In genomic region chr2:28261438-28261837, GRCm38 (mm10) we compare ENCODE assay signal across 29 mouse cellular contexts.
A peak's percentile ranks its signal among the peaks of the same experiment; 100 is the strongest.
DNase-seq lines count a peak whose midpoint lies in the region; ATAC-seq and TF ChIP-seq lines count a peak whose summit lies in the region.
"Had no signal": no experiment of that assay in that cellular context is flagged by ENCODE, and none has a peak within 500 bp of the region (broad histone marks: within the 10 kb centered on the region; RNA-seq: fewer than 3 reads in every experiment).

No protein-coding gene starts in this region.

- TF ChIP-seq POLR2A in heart, adult 2 months (IDR thresholded peaks at IDR 0.05; ENCODE audit: insufficient read depth, low read depth, low read length): no peak

- H3K27me3 ChIP-seq in lung, postnatal 0 days (replicated peaks; ENCODE audit: insufficient read depth, low read length): no peaks in the 10 kb centered on the region
- H3K27me3 ChIP-seq in heart, adult 2 months (ENCODE audit: control insufficient read depth, insufficient read depth, low read length): no peaks in the 10 kb centered on the region
- H3K27me3 ChIP-seq: embryonic facial prominence, embryonic 13.5 days; limb, embryonic 13.5 days; liver, embryonic 12.5 days had no signal

- DNase-seq in left cerebral cortex, adult 2 months (ENCODE audit: extremely low spot score in 1 of 2, low spot score in 2 of 2): no peak
- DNase-seq in left cerebral cortex, postnatal 14 days (ENCODE audit: low spot score in 2 of 2): no peak
- peak; percentile 30 for DNase-seq in cerebellum, adult 8-10 months
- DNase-seq in cerebellum, postnatal 25 days: peak; percentile 62 to 70
- DNase-seq in lung, postnatal 0 days (ENCODE audit: low spot score): no peak
- DNase-seq in spleen, postnatal 10 days (ENCODE audit: low spot score in 2 of 2): no peak
- no peak for DNase-seq in heart, adult 2 months
- DNase-seq: adrenal gland, adult 8-10 months; gastrocnemius, adult 2 months; gastrocnemius, postnatal 36 days; heart, adult 18-20 months; heart, postnatal 14 days; kidney, adult 8-10 months; kidney, postnatal 4 days; liver, postnatal 0 days; lung, postnatal 4 days; midbrain, embryonic 14.5 days; right cerebral cortex, adult 18-20 months; right cerebral cortex, postnatal 4 days had no signal

- H3K9me3 ChIP-seq in lung, postnatal 0 days (ENCODE audit: low read length): no peaks in the 10 kb centered on the region
- H3K9me3 ChIP-seq: embryonic facial prominence, embryonic 13.5 days; forebrain, embryonic 10.5 days; G1E; limb, embryonic 13.5 days; liver, embryonic 12.5 days; megakaryocyte, embryonic 14.5 days had no signal

- no peaks in the 10 kb centered on the region for H3K4me1 ChIP-seq in lung, postnatal 0 days (ENCODE audit: insufficient read depth, low read depth, low read length)
- H3K4me1 ChIP-seq in heart, adult 2 months (ENCODE audit: control insufficient read depth, insufficient read depth, low read length): no peaks in the 10 kb centered on the region
- H3K4me1 ChIP-seq: limb, embryonic 13.5 days; liver, embryonic 12.5 days; megakaryocyte, embryonic 14.5 days had no signal

- no peak for TF ChIP-seq CTCF in left cerebral cortex, adult 2 months (IDR thresholded peaks at IDR 0.05)
- TF ChIP-seq CTCF in lung, postnatal 0 days (IDR thresholded peaks at IDR 0.05): no peak
- no peak for TF ChIP-seq CTCF in heart, adult 2 months (IDR thresholded peaks at IDR 0.05)

- ATAC-seq in cerebellum, adult (ENCODE audit: insufficient number of reproducible peaks, low FRiP score, low TSS enrichment): peak; percentile 81
- no peak for ATAC-seq in lung, postnatal 0 days
- ATAC-seq: forebrain, embryonic 16.5 days; intestine, embryonic 16.5 days; liver, embryonic 12.5 days; liver, postnatal 0 days had no signal

- no peak overlapping the region for H3K9ac ChIP-seq in lung, postnatal 0 days (replicated peaks; ENCODE audit: low read depth)
- no peak overlapping the region for H3K9ac ChIP-seq in heart, adult 2 months (ENCODE audit: low read depth, low read length)
- H3K9ac ChIP-seq: embryonic facial prominence, embryonic 13.5 days; limb, embryonic 13.5 days; liver, embryonic 12.5 days; liver, postnatal 0 days had no signal

- no peak for TF ChIP-seq EP300 in lung, postnatal 0 days (IDR thresholded peaks at IDR 0.05)
- TF ChIP-seq EP300 in heart, adult 2 months (IDR thresholded peaks at IDR 0.05; ENCODE audit: insufficient read depth, low read depth, low read length): no peak

- intact Hi-C loops in left cerebral cortex, adult 2 months (cut with DNase I): no loop called here
- intact Hi-C loops in left cerebral cortex, postnatal 14 days (cut with DNase I): no loop called here
- intact Hi-C loops in heart, adult 2 months (cut with DNase I): no loop called here

- H3K36me3 ChIP-seq in lung, postnatal 0 days (ENCODE audit: insufficient read depth, low read length): no peaks in the 10 kb centered on the region
- no peaks in the 10 kb centered on the region for H3K36me3 ChIP-seq in heart, adult 2 months (ENCODE audit: control insufficient read depth, insufficient read depth, low read length)
- H3K36me3 ChIP-seq: embryonic facial prominence, embryonic 13.5 days; forebrain, embryonic 10.5 days; G1E; limb, embryonic 13.5 days; liver, embryonic 12.5 days had no signal

- H3K27ac ChIP-seq in left cerebral cortex, adult 2 months: 0 out of 2 replicates have a peak overlapping the region, but pooled peaks have one; percentile 6
- no peak overlapping the region for H3K27ac ChIP-seq in lung, postnatal 0 days (ENCODE audit: low read length)
- H3K27ac ChIP-seq in heart, adult 2 months: no peak overlapping the region
- H3K27ac ChIP-seq: embryonic facial prominence, embryonic 13.5 days; forebrain, embryonic 10.5 days; gastrocnemius, adult 2 months; kidney, postnatal 0 days; limb, embryonic 13.5 days; liver, embryonic 12.5 days had no signal

- 53% methylated on average over 3 of the region's 3 CpGs for WGBS in lung, postnatal 0 days
- WGBS in heart, adult 2 months: 75% methylated on average over 3 of the region's 3 CpGs

- H3K79me2 ChIP-seq in heart, adult 2 months (replicated peaks; ENCODE audit: control insufficient read depth, insufficient read depth, low read length): no peaks in the 10 kb centered on the region

- H3K4me3 ChIP-seq in left cerebral cortex, adult 2 months: no peak overlapping the region
- H3K4me3 ChIP-seq in lung, postnatal 0 days (ENCODE audit: low read depth, low read length): no peak overlapping the region
- H3K4me3 ChIP-seq in heart, adult 2 months: no peak overlapping the region
- H3K4me3 ChIP-seq: embryonic facial prominence, embryonic 13.5 days; forebrain, embryonic 10.5 days; gastrocnemius, adult 2 months; limb, embryonic 13.5 days; liver, embryonic 12.5 days; megakaryocyte, embryonic 14.5 days had no signal

- no peak overlapping the region for H3K4me2 ChIP-seq in lung, postnatal 0 days (replicated peaks; ENCODE audit: low read depth, low read length)
- H3K4me2 ChIP-seq: embryonic facial prominence, embryonic 13.5 days; limb, embryonic 13.5 days; liver, embryonic 12.5 days had no signal

Comparison
In these comparisons a context has a peak if more than half of its experiments do, and no peak if none do; other contexts are left out.
1. DNase-seq: peak in cerebellum, adult 8-10 months (single experiment) and cerebellum, postnatal 25 days (2 of 2); none in left cerebral cortex, adult 2 months (0 of 2), left cerebral cortex, postnatal 14 days (0 of 2), lung, postnatal 0 days (single experiment), spleen, postnatal 10 days (0 of 2) and heart, adult 2 months (0 of 2).